Mouse (Mus musculus) bone marrow, adult 2 months (tissue): Measurements from ENCODE around the gene Rabep1.
A peak's percentile ranks its signal among the peaks of the same experiment; 100 is the strongest.

Source experiments
- CTCF ChIP-seq: fragments of 200-500 bp; IDR thresholded peaks from 2 replicates; pipeline ENCODE4 v1.5.1; 2011; ENCODE audit warnings: low read length, control low read depth; ENCODE audit not compliant: control insufficient read depth, insufficient read depth
- POLR2A ChIP-seq: fragments of 200-500 bp; IDR thresholded peaks from 2 replicates; pipeline ENCODE4 v1.6.1; 2011; ENCODE audit warnings: low read depth, mild to moderate bottlenecking, control low read depth, low read length, borderline replicate concordance; ENCODE audit not compliant: control insufficient read depth

GRCm38 (mm10) chr11:70815498-70816078 is 29.0 kb upstream of the Rabep1 start:
- peak; percentile 44 for TF ChIP-seq CTCF
- no peak for TF ChIP-seq POLR2A
